Mouse (Mus musculus) G1E (cell line): ENCODE data around the gene Olfr54. TPM values are rescaled to one million over a fixed set of nuclear protein-coding genes. Genes with fewer than 3 reads are reported as not detected.

ENCODE experiments used
- ATAC-seq: 2 replicates; pipeline ENCODE4 v1.8.0; 2016; ENCODE audit warnings: mild to moderate bottlenecking; ENCODE audit not compliant: insufficient number of reproducible peaks, poor library complexity, low FRiP score, severe bottlenecking; ENCODE audit errors: extremely low read depth
- DNase-seq: peaks from one replicate; pipeline ENCODE4 v3.0.0; 2012; ENCODE audit warnings: low spot score
- H3K27me3 ChIP-seq: 2 replicates; pipeline ENCODE4 v1.6.1; 2012; ENCODE audit warnings: mild to moderate bottlenecking, low read length, inconsistent platforms; ENCODE audit not compliant: insufficient read depth
- H3K36me3 ChIP-seq: replicated peaks from 2 replicates; pipeline ENCODE3; 2012; ENCODE audit warnings: mild to moderate bottlenecking, inconsistent platforms
- H3K4me1 ChIP-seq: 2 replicates; pipeline ENCODE4 v1.6.1; 2012; ENCODE audit warnings: low read depth, low read length, inconsistent platforms, mixed read lengths; ENCODE audit not compliant: insufficient read depth
- H3K4me3 ChIP-seq: 2 replicates; pipeline ENCODE4 v1.5.1; 2012; ENCODE audit warnings: low read depth, mild to moderate bottlenecking, inconsistent platforms, low read length, moderate library complexity, mixed read lengths
- H3K9me3 ChIP-seq: replicated peaks from 2 replicates; pipeline ENCODE4 v1.6.1; 2012; ENCODE audit warnings: inconsistent platforms
- CTCF ChIP-seq: IDR thresholded peaks from 2 replicates; pipeline ENCODE4 v1.5.1; 2012; ENCODE audit warnings: low read depth, low read length, inconsistent platforms, mixed read lengths
- GATA1 ChIP-seq: IDR thresholded peaks from 2 replicates; pipeline ENCODE4 v1.6.1; 2012; ENCODE audit warnings: borderline replicate concordance, low read length, inconsistent platforms, mixed read lengths
- GATA2 ChIP-seq: IDR thresholded peaks from 2 replicates; pipeline ENCODE4 v1.6.1; 2012; ENCODE audit warnings: low read depth, low read length, inconsistent platforms, borderline replicate concordance
- POLR2AphosphoS5 ChIP-seq: IDR thresholded peaks from 2 replicates; pipeline ENCODE4 v1.6.1; 2012; ENCODE audit warnings: low read depth, low read length, inconsistent platforms; ENCODE audit not compliant: insufficient replicate concordance
- TAL1 ChIP-seq: conservative IDR thresholded peaks from 2 replicates; pipeline ENCODE4 v1.6.1; 2012; ENCODE audit warnings: low read depth, low read length, inconsistent platforms, mixed read lengths
- polyA plus RNA-seq: library from polyadenylated mRNA; stranded (reverse); fragments of >175 nt; gene quantifications from 2 replicates; pipeline ENCODE4 v1.2.3, GENCODE M21; 2012
- total RNA-seq, 2 experiments: library from RNA; stranded (forward) in 1 of 2; stranded (reverse) in 1 of 2; fragments of 200-1000 nt in 1 of 2; fragments of >200 nt in 1 of 2; fragmentation: Nextera tagmentation in 1 of 2; gene quantifications; 2 replicates each; pipeline ENCODE4 v1.2.3; 2014 to 2017

The Olfr54 gene
- total and polyA plus RNA-seq, 3 experiments = 0.05 TPM; not detected in 2

- Histone ChIP-seq H3K4me1 (no peaks in the 10 kb centered on the region), H3K4me3 (no peak overlapping the region), H3K36me3 (no peaks in the 10 kb centered on the region), H3K27me3 (no peaks in the 10 kb centered on the region), H3K9me3 (peaks cover 18% of the 10 kb centered on the region)
- no peak for ATAC-seq
- no peak for DNase-seq
- TF ChIP-seq GATA2 = no peak
- TF ChIP-seq POLR2AphosphoS5 = no peak
- no peak for TF ChIP-seq TAL1
- TF ChIP-seq CTCF = no peak
- no peak for TF ChIP-seq GATA1
Measured at GRCm38 (mm10) chr11:51051678-51052077, 37.6 kb downstream of the Olfr54 start.

GRCm38 (mm10) chr11:51053230-51053629, 39.2 kb downstream of the Olfr54 start:
- TF ChIP-seq GATA1 (no peak), TAL1 (no peak), CTCF (no peak), GATA2 (no peak)
- no peak for ATAC-seq

GRCm38 (mm10) chr11:51059151-51059571, 45.1 kb downstream of the Olfr54 start, which contains the start of gene Zfp354a:
Gene Zfp354a (plus strand): TSS chr11:51059257.
- no peaks in the 10 kb centered on the region for H3K36me3 ChIP-seq
- no peak for DNase-seq
- no peak within 1 kb of the TSS for H3K4me3 ChIP-seq
- no peak for ATAC-seq
- TF ChIP-seq CTCF (no peak), GATA2 (no peak), POLR2AphosphoS5 (no peak), GATA1 (no peak), TAL1 (no peak)
- H3K27me3 ChIP-seq = no peaks in the 10 kb centered on the region
- H3K9me3 ChIP-seq = peaks cover 33% of the 10 kb centered on the region
- H3K4me1 ChIP-seq = no peaks in the 10 kb centered on the region

More at GRCm38 (mm10) chr11:51053230-51053629, 39.2 kb downstream of the Olfr54 start:
- peaks cover 20% of the 10 kb centered on the region for H3K9me3 ChIP-seq
- H3K4me1 ChIP-seq = no peaks in the 10 kb centered on the region
- DNase-seq = no peak
- H3K27me3 ChIP-seq = no peaks in the 10 kb centered on the region
- no peak overlapping the region for H3K4me3 ChIP-seq
- H3K36me3 ChIP-seq = no peaks in the 10 kb centered on the region

- TF ChIP-seq GATA1 = no peak
- TF ChIP-seq TAL1 = no peak
- TF ChIP-seq POLR2AphosphoS5 = no peak
- TF ChIP-seq CTCF = no peak
- no peak for TF ChIP-seq GATA2
- DNase-seq = no peak
- no peak overlapping the region for H3K4me3 ChIP-seq
- H3K9me3 ChIP-seq = peaks cover 33% of the 10 kb centered on the region
- H3K27me3 ChIP-seq = no peaks in the 10 kb centered on the region
- no peaks in the 10 kb centered on the region for H3K4me1 ChIP-seq
- H3K36me3 ChIP-seq = no peaks in the 10 kb centered on the region
- no peak for ATAC-seq
Measured at GRCm38 (mm10) chr11:51059640-51060039, 45.6 kb downstream of the Olfr54 start.

- ATAC-seq (no peak), DNase-seq (no peak)
- Histone ChIP-seq H3K4me1 (no peaks in the 10 kb centered on the region), H3K27me3 (no peaks in the 10 kb centered on the region), H3K4me3 (no peak overlapping the region), H3K9me3 (peaks cover 33% of the 10 kb centered on the region), H3K36me3 (no peaks in the 10 kb centered on the region)
- no peak for TF ChIP-seq CTCF
- TF ChIP-seq GATA2 = no peak
- TF ChIP-seq GATA1 = no peak
- no peak for TF ChIP-seq TAL1
- no peak for TF ChIP-seq POLR2AphosphoS5
Measured at GRCm38 (mm10) chr11:51060981-51061380, 46.9 kb downstream of the Olfr54 start.

- Histone ChIP-seq H3K27me3 (no peaks in the 10 kb centered on the region), H3K4me1 (no peaks in the 10 kb centered on the region), H3K4me3 (no peak overlapping the region), H3K9me3 (peaks cover 26% of the 10 kb centered on the region), H3K36me3 (no peaks in the 10 kb centered on the region)
- ATAC-seq (no peak), DNase-seq (no peak)
- no peak for TF ChIP-seq GATA1
Measured at GRCm38 (mm10) chr11:51063276-51063675, 49.2 kb downstream of the Olfr54 start.

GRCm38 (mm10) chr11:51063841-51064240, 49.8 kb downstream of the Olfr54 start:
- Histone ChIP-seq H3K9me3 (peaks cover 25% of the 10 kb centered on the region), H3K36me3 (no peaks in the 10 kb centered on the region), H3K4me3 (no peak overlapping the region), H3K27me3 (no peaks in the 10 kb centered on the region), H3K4me1 (no peaks in the 10 kb centered on the region)
- DNase-seq (no peak), ATAC-seq (no peak)
- TF ChIP-seq CTCF (no peak), GATA1 (no peak), POLR2AphosphoS5 (no peak), TAL1 (no peak), GATA2 (no peak)

Other genes with a start within 250 kb of the Olfr54 start
- not detected in 2 replicates for gene Zfp354c, start 186.5 kb upstream of the Olfr54 start, total RNA-seq (2014; fragmentation: Nextera tagmentation)
- under 0.01 and 0.12 TPM in 2 replicates for gene Zfp354c, start 186.5 kb upstream of the Olfr54 start, total RNA-seq (2017)
- gene Zfp354c, start 186.5 kb upstream of the Olfr54 start, polyA plus RNA-seq = not detected in 2 replicates
- gene Zfp879, start 172.7 kb upstream of the Olfr54 start, total RNA-seq (2014; fragmentation: Nextera tagmentation) = not detected in 2 replicates
- 0.05 TPM in 1 of 2 replicates, not detected in the other for gene Zfp879, start 172.7 kb upstream of the Olfr54 start, total RNA-seq (2017)
- gene Zfp879, start 172.7 kb upstream of the Olfr54 start, polyA plus RNA-seq = not detected in 2 replicates
- gene Grm6, start 163.6 kb upstream of the Olfr54 start, total RNA-seq (2014; fragmentation: Nextera tagmentation) = not detected in 2 replicates
- gene Grm6, start 163.6 kb upstream of the Olfr54 start, total RNA-seq (2017) = 0.05 TPM in 1 of 2 replicates, not detected in the other
- gene Grm6, start 163.6 kb upstream of the Olfr54 start, polyA plus RNA-seq = 0.01 TPM in 1 of 2 replicates, not detected in the other
- gene Zfp454, start 126.6 kb upstream of the Olfr54 start, total RNA-seq (2014; fragmentation: Nextera tagmentation) = not detected in 2 replicates
- gene Zfp454, start 126.6 kb upstream of the Olfr54 start, total RNA-seq (2017) = 0.11 TPM in 1 of 2 replicates, not detected in the other
- gene Zfp454, start 126.6 kb upstream of the Olfr54 start, polyA plus RNA-seq = not detected in 2 replicates
- gene Zfp2, start 98.1 kb upstream of the Olfr54 start, total RNA-seq (2014; fragmentation: Nextera tagmentation) = not detected in 2 replicates
- gene Zfp2, start 98.1 kb upstream of the Olfr54 start, total RNA-seq (2017) = not detected in 2 replicates
- gene Zfp2, start 98.1 kb upstream of the Olfr54 start, polyA plus RNA-seq = not detected in 2 replicates
- gene Zfp354b, start 82.6 kb upstream of the Olfr54 start, total RNA-seq (2014; fragmentation: Nextera tagmentation) = not detected in 2 replicates
- 0.11 and 0.12 TPM in 2 replicates for gene Zfp354b, start 82.6 kb upstream of the Olfr54 start, total RNA-seq (2017)
- gene Zfp354b, start 82.6 kb upstream of the Olfr54 start, polyA plus RNA-seq = not detected in 2 replicates
- not detected in 2 replicates for gene 4933414I15Rik, start 70.5 kb upstream of the Olfr54 start, total RNA-seq (2014; fragmentation: Nextera tagmentation)
- gene 4933414I15Rik, start 70.5 kb upstream of the Olfr54 start, total RNA-seq (2017) = 0.06 TPM in 1 of 2 replicates, not detected in the other
- gene 4933414I15Rik, start 70.5 kb upstream of the Olfr54 start, polyA plus RNA-seq = not detected in 2 replicates
- gene Prop1, start 60.5 kb upstream of the Olfr54 start, total RNA-seq (2014; fragmentation: Nextera tagmentation) = not detected in 2 replicates
- gene Prop1, start 60.5 kb upstream of the Olfr54 start, total RNA-seq (2017) = not detected in 2 replicates
- gene Prop1, start 60.5 kb upstream of the Olfr54 start, polyA plus RNA-seq = not detected in 2 replicates
- not detected in 2 replicates for gene Olfr1378, start 47.7 kb upstream of the Olfr54 start, total RNA-seq (2014; fragmentation: Nextera tagmentation)
- 0.06 and 0.16 TPM in 2 replicates for gene Olfr1378, start 47.7 kb upstream of the Olfr54 start, total RNA-seq (2017)
- not detected in 2 replicates for gene Olfr1378, start 47.7 kb upstream of the Olfr54 start, polyA plus RNA-seq
- gene Olfr1377, start 32.3 kb upstream of the Olfr54 start, total RNA-seq (2014; fragmentation: Nextera tagmentation) = not detected in 2 replicates
- gene Olfr1377, start 32.3 kb upstream of the Olfr54 start, total RNA-seq (2017) = 0.38 TPM in 1 of 2 replicates, not detected in the other
- gene Olfr1377, start 32.3 kb upstream of the Olfr54 start, polyA plus RNA-seq = not detected in 2 replicates
- gene Olfr51, start 10.6 kb upstream of the Olfr54 start, total RNA-seq (2014; fragmentation: Nextera tagmentation) = not detected in 2 replicates
- 0.11 TPM in 1 of 2 replicates, not detected in the other for gene Olfr51, start 10.6 kb upstream of the Olfr54 start, total RNA-seq (2017)
- gene Olfr51, start 10.6 kb upstream of the Olfr54 start, polyA plus RNA-seq = not detected in 2 replicates
- gene Olfr1375, start 33.9 kb downstream of the Olfr54 start, total RNA-seq (2014; fragmentation: Nextera tagmentation) = not detected in 2 replicates
- not detected in 2 replicates for gene Olfr1375, start 33.9 kb downstream of the Olfr54 start, total RNA-seq (2017)
- not detected in 2 replicates for gene Olfr1375, start 33.9 kb downstream of the Olfr54 start, polyA plus RNA-seq
- gene Zfp354a, start 45.0 kb downstream of the Olfr54 start, total RNA-seq (2014; fragmentation: Nextera tagmentation) = not detected in 2 replicates
- 0.23 TPM in 1 of 2 replicates, not detected in the other for gene Zfp354a, start 45.0 kb downstream of the Olfr54 start, total RNA-seq (2017)
- gene Zfp354a, start 45.0 kb downstream of the Olfr54 start, polyA plus RNA-seq = not detected in 2 replicates
- not detected in 2 replicates for gene Gm12569, start 206.2 kb downstream of the Olfr54 start, total RNA-seq (2014; fragmentation: Nextera tagmentation)
- not detected in 2 replicates for gene Gm12569, start 206.2 kb downstream of the Olfr54 start, total RNA-seq (2017)
- not detected in 2 replicates for gene Gm12569, start 206.2 kb downstream of the Olfr54 start, polyA plus RNA-seq
- gene Clk4, start 247.5 kb downstream of the Olfr54 start, total RNA-seq (2014; fragmentation: Nextera tagmentation) = 168 and 174 TPM in 2 replicates
- 179 and 210 TPM in 2 replicates for gene Clk4, start 247.5 kb downstream of the Olfr54 start, total RNA-seq (2017)
- gene Clk4, start 247.5 kb downstream of the Olfr54 start, polyA plus RNA-seq = 2.3 and 4.0 TPM in 2 replicates
- gene BC049762, start 248.8 kb downstream of the Olfr54 start, total RNA-seq (2014; fragmentation: Nextera tagmentation) = not detected in 2 replicates
- not detected in 2 replicates for gene BC049762, start 248.8 kb downstream of the Olfr54 start, total RNA-seq (2017)
- not detected in 2 replicates for gene BC049762, start 248.8 kb downstream of the Olfr54 start, polyA plus RNA-seq